Mouse (Mus musculus): ENCODE measurements at regions not wholly inside any gene's neighbourhood (a gene's known extent, or its start where the extent isn't known, plus 50 kb on each side); places are given as distances from the start of the nearest gene placed in this dataset.

GRCm38 (mm10) chr4:125439856-125440255, 50.6 kb upstream of the Grik3 start:
- DNase-seq (ENCODE audit: low spot score in 2 of 2), result no peak

- DNase-seq (ENCODE audit: low spot score in 2 of 2), result no peak
These were observed 53.2 kb upstream of the Grik3 start for GRCm38 (mm10) chr4:125437161-125437822.

- DNase-seq (ENCODE audit: low spot score in 2 of 2), result no peak
These were observed 57.0 kb upstream of the Grik3 start for GRCm38 (mm10) chr4:125433511-125433910.

- DNase-seq (ENCODE audit: low spot score in 2 of 2), result no peak
These were observed 58.9 kb upstream of the Grik3 start for GRCm38 (mm10) chr4:125431648-125432047.

GRCm38 (mm10) chr4:125430845-125431244, 59.7 kb upstream of the Grik3 start:
- DNase-seq (ENCODE audit: low spot score in 2 of 2), result no peak

GRCm38 (mm10) chr4:125428736-125429135, 61.8 kb upstream of the Grik3 start:
- no peak for DNase-seq (ENCODE audit: low spot score in 2 of 2)

- DNase-seq (ENCODE audit: low spot score in 2 of 2), result no peak
These were observed 69.8 kb upstream of the Grik3 start for GRCm38 (mm10) chr4:125420561-125421241.

GRCm38 (mm10) chr4:125419491-125420255, 70.8 kb upstream of the Grik3 start:
- peak in 1 of 2 experiments; percentile 3 for DNase-seq (ENCODE audit: low spot score in 2 of 2)

- no peak for DNase-seq (ENCODE audit: low spot score in 2 of 2)
These were observed 75.2 kb upstream of the Grik3 start for GRCm38 (mm10) chr4:125415308-125415707.

- DNase-seq (ENCODE audit: low spot score in 2 of 2), result no peak
These were observed 76.4 kb upstream of the Grik3 start for GRCm38 (mm10) chr4:125413833-125414719.

- no peak for DNase-seq (ENCODE audit: low spot score in 2 of 2)
These were observed 79.6 kb upstream of the Grik3 start for GRCm38 (mm10) chr4:125410736-125411441.

GRCm38 (mm10) chr4:125399376-125400112, 91.0 kb upstream of the Grik3 start:
- no peak for DNase-seq (ENCODE audit: low spot score in 2 of 2)

- no peak for DNase-seq (ENCODE audit: low spot score in 2 of 2)
These were observed 93.5 kb upstream of the Grik3 start for GRCm38 (mm10) chr4:125397007-125397461.

GRCm38 (mm10) chr4:125391269-125391668, 99.2 kb upstream of the Grik3 start:
- no peak for DNase-seq (ENCODE audit: low spot score in 2 of 2)

- DNase-seq (ENCODE audit: low spot score in 2 of 2), result no peak
These were observed 104.7 kb upstream of the Grik3 start for GRCm38 (mm10) chr4:125385811-125386210.

GRCm38 (mm10) chr4:125364011-125364410, 126.5 kb upstream of the Grik3 start:
- DNase-seq (ENCODE audit: low spot score in 2 of 2), result no peak

GRCm38 (mm10) chr4:125361611-125362520, 128.6 kb upstream of the Grik3 start:
- no peak for DNase-seq (ENCODE audit: low spot score in 2 of 2)

- DNase-seq (ENCODE audit: low spot score in 2 of 2), result no peak
These were observed 132.1 kb upstream of the Grik3 start for GRCm38 (mm10) chr4:125358356-125358755.

GRCm38 (mm10) chr4:125356441-125356840, 134.1 kb upstream of the Grik3 start:
- no peak for DNase-seq (ENCODE audit: low spot score in 2 of 2)
